Mouse (Mus musculus) brain, embryonic 14.5 days (tissue): ENCODE data around the gene Ptpn23.

ENCODE experiments used
- CTCF ChIP-seq: fragments of 200-500 bp; IDR thresholded peaks from 2 replicates; pipeline ENCODE4 v1.5.1; 2012; ENCODE audit warnings: inconsistent platforms, mild to moderate bottlenecking, moderate library complexity, borderline replicate concordance; ENCODE audit not compliant: insufficient read depth, insufficient read length; ENCODE audit errors: extremely low read depth
- POLR2A ChIP-seq: fragments of 200-500 bp; IDR thresholded peaks from 2 replicates; pipeline ENCODE4 v1.6.1; 2012; ENCODE audit warnings: mild to moderate bottlenecking, inconsistent platforms, borderline replicate concordance; ENCODE audit not compliant: poor library complexity, insufficient read depth, insufficient read length, severe bottlenecking; ENCODE audit errors: extremely low read depth

GRCm38 (mm10) chr9:110407311-110408098, 508 bp downstream of the Ptpn23 start:
- no peak for TF ChIP-seq CTCF
- TF ChIP-seq POLR2A = no peak
